Mouse (Mus musculus) hindbrain, embryonic 16.5 days (tissue): ENCODE measurements at regions not wholly inside any gene's neighbourhood (a gene's known extent, or its start where the extent isn't known, plus 50 kb on each side); places are given as distances from the start of the nearest gene placed in this dataset.

Experiments
- ATAC-seq: fragments of 200-750 bp; cut with Nextera tagmentation; 2 replicates; pipeline ENCODE4 v1.8.0; 2017; ENCODE audit warnings: moderate TSS enrichment, moderate library complexity
- H3K27ac ChIP-seq: fragments of 300-500 bp; sonication (generic); 2 replicates; pipeline ENCODE4 v1.5.1; 2014; ENCODE audit warnings: low read depth, mild to moderate bottlenecking, control low read depth, low read length, moderate library complexity
- H3K27me3 ChIP-seq: fragments of 300-500 bp; sonication (generic); replicated peaks from 2 replicates; pipeline ENCODE4 v1.6.1; 2014; ENCODE audit warnings: low read length; ENCODE audit not compliant: control insufficient read depth, insufficient read depth
- H3K36me3 ChIP-seq: fragments of 300-500 bp; sonication (generic); 2 replicates; pipeline ENCODE4 v1.6.1; 2014; ENCODE audit warnings: mild to moderate bottlenecking, low read length, moderate library complexity, mixed read lengths; ENCODE audit not compliant: control insufficient read depth, insufficient read depth
- H3K4me1 ChIP-seq: fragments of 300-500 bp; sonication (generic); 2 replicates; pipeline ENCODE4 v1.6.1; 2014; ENCODE audit warnings: low read depth, low read length; ENCODE audit not compliant: control insufficient read depth, insufficient read depth
- H3K4me2 ChIP-seq: fragments of 300-500 bp; sonication (generic); 2 replicates; pipeline ENCODE4 v1.6.1; 2014; ENCODE audit warnings: mild to moderate bottlenecking, low read length, control low read depth, moderate library complexity
- H3K4me3 ChIP-seq: fragments of 300-500 bp; sonication (generic); 2 replicates; pipeline ENCODE4 v1.5.1; 2014; ENCODE audit warnings: mild to moderate bottlenecking, low read length, control low read depth, moderate library complexity
- H3K9ac ChIP-seq: fragments of 300-500 bp; sonication (generic); 2 replicates; pipeline ENCODE4 v1.6.1; 2014; ENCODE audit warnings: low read depth, mild to moderate bottlenecking, control low read depth, low read length, moderate library complexity
- H3K9me3 ChIP-seq: fragments of 300-500 bp; sonication (generic); 2 replicates; pipeline ENCODE4 v1.6.1; 2014; ENCODE audit warnings: mild to moderate bottlenecking, low read length, moderate library complexity; ENCODE audit not compliant: control insufficient read depth
- WGBS: fragments of 180-500 bp; shearing (Covaris S2); extraction: QIAGEN DNeasy Blood & Tissue Kit; methylation state at CpG from one replicate; pipeline ENCODE4 v1.1.7; 2014; 5-methylcytosine and 5-hydroxymethylcytosine counted together

- H3K36me3 ChIP-seq = no peaks in the 10 kb centered on the region
- H3K27ac ChIP-seq = no peak overlapping the region
- no peaks in the 10 kb centered on the region; the same call in 1 of the 2 replicates for H3K27me3 ChIP-seq
- no peaks in the 10 kb centered on the region; the same call in 1 of the 2 replicates for H3K4me1 ChIP-seq
- H3K4me3 ChIP-seq = no peak overlapping the region
- peak overlapping the region; percentile 25 for H3K4me2 ChIP-seq
- WGBS = 53% methylated on average over 20 of the region's 20 CpGs
- ATAC-seq = no peak
- no peak overlapping the region for H3K9ac ChIP-seq
- H3K9me3 ChIP-seq = no peaks in the 10 kb centered on the region
Measured at GRCm38 (mm10) chr12:107010995-107011786, 477.2 kb upstream of the 3110018I06Rik start.

GRCm38 (mm10) chr12:107016801-107017200, 471.6 kb upstream of the 3110018I06Rik start:
- H3K9ac ChIP-seq = no peak overlapping the region
- WGBS = 85% methylated on average over 2 of the region's 2 CpGs

GRCm38 (mm10) chr12:107021806-107022205, 466.6 kb upstream of the 3110018I06Rik start:
- no peak overlapping the region for H3K4me2 ChIP-seq
- H3K9ac ChIP-seq = no peak overlapping the region
- H3K9me3 ChIP-seq = no peaks in the 10 kb centered on the region
- WGBS = 77% methylated on average over 1 of the region's 1 CpGs
- no peak overlapping the region for H3K4me3 ChIP-seq
- no peaks in the 10 kb centered on the region for H3K4me1 ChIP-seq
- no peak for ATAC-seq
- H3K36me3 ChIP-seq = no peaks in the 10 kb centered on the region
- no peak overlapping the region for H3K27ac ChIP-seq
- H3K27me3 ChIP-seq = no peaks in the 10 kb centered on the region

More at GRCm38 (mm10) chr12:107016801-107017200, 471.6 kb upstream of the 3110018I06Rik start:
- Histone ChIP-seq H3K27me3 (no peaks in the 10 kb centered on the region), H3K27ac (no peak overlapping the region), H3K4me3 (no peak overlapping the region), H3K4me2 (no peak overlapping the region), H3K36me3 (no peaks in the 10 kb centered on the region), H3K4me1 (no peaks in the 10 kb centered on the region), H3K9me3 (no peaks in the 10 kb centered on the region)
- ATAC-seq = no peak

GRCm38 (mm10) chr12:107026821-107027220, 461.6 kb upstream of the 3110018I06Rik start:
- Histone ChIP-seq H3K4me2 (no peak overlapping the region), H3K27me3 (no peaks in the 10 kb centered on the region), H3K4me1 (peaks cover 4% of the 10 kb centered on the region; the same call in 1 of the 2 replicates), H3K27ac (no peak overlapping the region), H3K36me3 (no peaks in the 10 kb centered on the region), H3K9me3 (no peaks in the 10 kb centered on the region), H3K9ac (no peak overlapping the region), H3K4me3 (no peak overlapping the region)
- 88% methylated on average over 5 of the region's 5 CpGs for WGBS
- ATAC-seq = no peak

- H3K9ac ChIP-seq = no peak overlapping the region
- peak overlapping the region; percentile 26 for H3K4me2 ChIP-seq
- ATAC-seq = no peak
- H3K36me3 ChIP-seq = no peaks in the 10 kb centered on the region
- no peaks in the 10 kb centered on the region for H3K9me3 ChIP-seq
- no peaks in the 10 kb centered on the region for H3K27me3 ChIP-seq
- H3K4me1 ChIP-seq = peaks cover 4% of the 10 kb centered on the region; the same call in 1 of the 2 replicates
- no peak overlapping the region for H3K27ac ChIP-seq
- WGBS = 38% methylated on average over 23 of the region's 23 CpGs
- H3K4me3 ChIP-seq = no peak overlapping the region
Measured at GRCm38 (mm10) chr12:107027842-107028549, 460.4 kb upstream of the 3110018I06Rik start.

- ATAC-seq = no peak
- no peak overlapping the region for H3K4me3 ChIP-seq
- H3K9me3 ChIP-seq = no peaks in the 10 kb centered on the region
- H3K36me3 ChIP-seq = no peaks in the 10 kb centered on the region
- no peak overlapping the region for H3K27ac ChIP-seq
- no peak overlapping the region for H3K9ac ChIP-seq
- H3K4me2 ChIP-seq = no peak overlapping the region
- WGBS = 45% methylated on average over 1 of the region's 1 CpGs
- H3K4me1 ChIP-seq = peaks cover 4% of the 10 kb centered on the region; the same call in 1 of the 2 replicates
- H3K27me3 ChIP-seq = no peaks in the 10 kb centered on the region
Measured at GRCm38 (mm10) chr12:107028985-107029384, 459.4 kb upstream of the 3110018I06Rik start.

GRCm38 (mm10) chr12:107036357-107036756, 452.1 kb upstream of the 3110018I06Rik start:
- H3K9me3 ChIP-seq = no peaks in the 10 kb centered on the region
- no peaks in the 10 kb centered on the region for H3K36me3 ChIP-seq
- H3K4me3 ChIP-seq = no peak overlapping the region
- no peak for ATAC-seq
- WGBS = 77% methylated on average over 6 of the region's 6 CpGs
- H3K27ac ChIP-seq = no peak overlapping the region
- no peak overlapping the region for H3K4me2 ChIP-seq
- H3K27me3 ChIP-seq = no peaks in the 10 kb centered on the region
- H3K4me1 ChIP-seq = no peaks in the 10 kb centered on the region
- H3K9ac ChIP-seq = no peak overlapping the region

GRCm38 (mm10) chr12:107041927-107042652, 446.3 kb upstream of the 3110018I06Rik start:
- no peak overlapping the region for H3K27ac ChIP-seq
- no peak overlapping the region for H3K4me2 ChIP-seq
- no peaks in the 10 kb centered on the region; the same call in 1 of the 2 replicates for H3K4me1 ChIP-seq
- no peaks in the 10 kb centered on the region for H3K9me3 ChIP-seq
- no peak overlapping the region for H3K4me3 ChIP-seq
- H3K9ac ChIP-seq = no peak overlapping the region
- no peaks in the 10 kb centered on the region for H3K27me3 ChIP-seq
- H3K36me3 ChIP-seq = no peaks in the 10 kb centered on the region
- WGBS = 44% methylated on average over 13 of the region's 13 CpGs
- ATAC-seq = no peak

GRCm38 (mm10) chr12:107046496-107046895, 441.9 kb upstream of the 3110018I06Rik start:
- Histone ChIP-seq H3K4me3 (no peak overlapping the region), H3K27me3 (no peaks in the 10 kb centered on the region), H3K9me3 (no peaks in the 10 kb centered on the region), H3K4me2 (no peak overlapping the region), H3K4me1 (no peaks in the 10 kb centered on the region; the same call in 1 of the 2 replicates), H3K27ac (no peak overlapping the region), H3K36me3 (no peaks in the 10 kb centered on the region), H3K9ac (no peak overlapping the region)
- no peak for ATAC-seq
- WGBS = 88% methylated on average over 3 of the region's 3 CpGs
